Mouse (Mus musculus): Measurements from ENCODE around the gene Lpp.

Lpp gene

GRCm38 (mm10) chr16:24438438-24438837 is 45.1 kb downstream of the Lpp start:
- no peak for DNase-seq (ENCODE audit: low read depth)

- no peak for DNase-seq (ENCODE audit: low read depth)
Measured at GRCm38 (mm10) chr16:24441338-24441737, 48.0 kb downstream of the Lpp start.

- no peak for DNase-seq (ENCODE audit: low read depth)
Measured at GRCm38 (mm10) chr16:24442500-24443122, 49.3 kb downstream of the Lpp start.

GRCm38 (mm10) chr16:24443123-24443515 is 49.8 kb downstream of the Lpp start:
- DNase-seq (ENCODE audit: low read depth): no peak

- DNase-seq (ENCODE audit: low read depth): no peak
Measured at GRCm38 (mm10) chr16:24443555-24443954, 50.2 kb downstream of the Lpp start.

GRCm38 (mm10) chr16:24444818-24445217 is 51.5 kb downstream of the Lpp start:
- DNase-seq (ENCODE audit: low read depth): no peak

GRCm38 (mm10) chr16:24445473-24445872 is 52.2 kb downstream of the Lpp start:
- no peak for DNase-seq (ENCODE audit: low read depth)

GRCm38 (mm10) chr16:24446449-24446848 is 53.1 kb downstream of the Lpp start:
- DNase-seq (ENCODE audit: low read depth): peak; percentile 18

GRCm38 (mm10) chr16:24447666-24448492 is 54.6 kb downstream of the Lpp start:
- DNase-seq (ENCODE audit: low read depth): no peak

GRCm38 (mm10) chr16:24448493-24448845 is 55.2 kb downstream of the Lpp start:
- no peak for DNase-seq (ENCODE audit: low read depth)

GRCm38 (mm10) chr16:24449806-24450205 is 56.5 kb downstream of the Lpp start:
- peak; percentile 18 for DNase-seq (ENCODE audit: low read depth)

GRCm38 (mm10) chr16:24450256-24450655 is 56.9 kb downstream of the Lpp start:
- DNase-seq (ENCODE audit: low read depth): peak; percentile 35

GRCm38 (mm10) chr16:24451123-24451522 is 57.8 kb downstream of the Lpp start:
- DNase-seq (ENCODE audit: low read depth): no peak

- no peak for DNase-seq (ENCODE audit: low read depth)
Measured at GRCm38 (mm10) chr16:24453536-24453935, 60.2 kb downstream of the Lpp start.

- DNase-seq (ENCODE audit: low read depth): no peak
Measured at GRCm38 (mm10) chr16:24454493-24454892, 61.2 kb downstream of the Lpp start.

- no peak for DNase-seq (ENCODE audit: low read depth)
Measured at GRCm38 (mm10) chr16:24455361-24455855, 62.1 kb downstream of the Lpp start.

GRCm38 (mm10) chr16:24463842-24464241 is 70.5 kb downstream of the Lpp start:
- no peak for DNase-seq (ENCODE audit: low read depth)

GRCm38 (mm10) chr16:24464436-24464835 is 71.1 kb downstream of the Lpp start:
- DNase-seq (ENCODE audit: low read depth): no peak

- DNase-seq (ENCODE audit: low read depth): no peak
Measured at GRCm38 (mm10) chr16:24465633-24466032, 72.3 kb downstream of the Lpp start.

GRCm38 (mm10) chr16:24467544-24468290 is 74.4 kb downstream of the Lpp start:
- no peak for DNase-seq (ENCODE audit: low read depth)

- no peak for DNase-seq (ENCODE audit: low read depth)
Measured at GRCm38 (mm10) chr16:24469313-24469712, 76.0 kb downstream of the Lpp start.

- no peak for DNase-seq (ENCODE audit: low read depth)
Measured at GRCm38 (mm10) chr16:24470601-24471000, 77.3 kb downstream of the Lpp start.

GRCm38 (mm10) chr16:24471029-24471428 is 77.7 kb downstream of the Lpp start:
- DNase-seq (ENCODE audit: low read depth): no peak

Data from induced T-regulatory cell, adult 2 months (primary cell).